Mouse (Mus musculus) 3T3-L1 (cell line): ENCODE data around the gene Mrpl22.
"Not testable (repeated sequence)": the region's sequence is repeated elsewhere in the genome, so short reads cannot be mapped to it uniquely, and the experiment has no call there.

ENCODE experiments used
- DNase-seq: peaks from one replicate; pipeline ENCODE4 v3.0.0-alpha.2; 2015; ENCODE audit warnings: low read depth, low spot score

Mrpl22 gene

DNA sequence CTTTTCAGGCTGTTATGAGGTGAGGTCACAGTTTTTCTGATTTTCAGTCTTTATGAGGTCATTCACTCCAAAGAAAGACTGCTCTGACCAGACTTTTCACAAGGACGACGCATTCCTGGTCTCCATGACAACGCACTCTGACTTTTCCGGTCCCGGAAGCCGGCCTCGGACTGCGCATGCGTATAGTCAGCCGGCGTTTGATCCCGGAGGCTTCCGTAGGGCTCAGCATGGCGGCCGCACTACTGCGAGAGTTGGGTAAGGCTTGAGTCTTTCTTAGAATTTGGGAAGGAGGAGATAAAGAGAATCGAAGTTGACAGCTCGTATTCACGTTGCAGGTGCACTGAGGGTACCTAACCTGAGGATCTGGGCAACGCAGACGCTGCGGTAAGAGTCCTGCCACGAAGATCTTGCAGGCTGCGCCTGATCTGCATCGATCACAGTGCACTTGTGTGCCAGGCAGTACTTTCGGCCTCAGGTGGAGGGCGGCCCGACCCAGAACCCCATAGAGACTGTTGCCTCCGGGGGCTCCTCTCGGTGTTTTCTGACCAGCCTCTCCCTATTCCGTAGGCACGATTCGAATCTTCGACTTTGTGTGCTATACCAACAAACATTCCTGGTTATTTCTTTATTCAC lies at the start of gene Mrpl22:
Gene Mrpl22 (plus strand): TSS at position 203 of the 633 bp plus-strand sequence.
- peak; percentile 99 for DNase-seq

DNA sequence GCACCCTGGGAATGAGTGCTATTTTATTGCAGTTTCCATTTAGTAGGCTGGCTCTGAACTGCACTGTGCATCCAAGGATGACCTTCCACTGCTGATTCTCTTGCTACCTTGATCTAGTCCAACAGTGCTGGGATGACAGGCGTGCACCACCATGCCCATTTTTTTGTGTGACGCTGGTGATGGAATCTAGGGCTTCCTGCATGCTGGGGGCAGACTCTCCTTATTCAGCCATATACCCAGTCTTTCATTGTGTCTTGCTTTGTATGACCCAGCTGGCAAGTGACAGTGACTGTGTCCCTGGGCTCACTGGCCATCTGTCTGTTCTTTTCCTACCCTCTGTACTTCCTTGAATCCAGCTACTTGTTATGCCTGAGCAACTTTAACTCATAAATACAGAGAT lies 47.8 kb upstream of the Mrpl22 start:
- no peak for DNase-seq

DNA sequence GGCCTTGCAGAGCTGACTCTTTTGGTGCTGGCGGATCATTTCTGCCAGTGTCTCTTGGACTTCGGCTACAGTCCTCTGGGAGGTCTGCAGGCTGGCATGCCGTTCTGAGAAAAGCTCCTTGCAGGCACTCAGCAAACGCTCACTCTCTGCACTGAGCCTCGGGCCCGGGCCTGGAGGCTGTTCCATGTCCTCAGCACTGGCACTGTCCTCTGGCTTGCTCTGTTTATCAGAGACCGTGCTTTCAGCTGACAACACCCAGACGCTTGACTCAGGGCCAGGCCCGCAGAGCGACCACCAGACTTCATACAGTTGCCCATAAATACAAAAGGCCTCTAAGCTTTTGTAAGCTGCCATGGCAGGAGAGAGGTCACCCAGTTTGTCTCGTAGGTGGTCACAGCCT lies 46.4 kb upstream of the Mrpl22 start:
- DNase-seq: no peak

DNA sequence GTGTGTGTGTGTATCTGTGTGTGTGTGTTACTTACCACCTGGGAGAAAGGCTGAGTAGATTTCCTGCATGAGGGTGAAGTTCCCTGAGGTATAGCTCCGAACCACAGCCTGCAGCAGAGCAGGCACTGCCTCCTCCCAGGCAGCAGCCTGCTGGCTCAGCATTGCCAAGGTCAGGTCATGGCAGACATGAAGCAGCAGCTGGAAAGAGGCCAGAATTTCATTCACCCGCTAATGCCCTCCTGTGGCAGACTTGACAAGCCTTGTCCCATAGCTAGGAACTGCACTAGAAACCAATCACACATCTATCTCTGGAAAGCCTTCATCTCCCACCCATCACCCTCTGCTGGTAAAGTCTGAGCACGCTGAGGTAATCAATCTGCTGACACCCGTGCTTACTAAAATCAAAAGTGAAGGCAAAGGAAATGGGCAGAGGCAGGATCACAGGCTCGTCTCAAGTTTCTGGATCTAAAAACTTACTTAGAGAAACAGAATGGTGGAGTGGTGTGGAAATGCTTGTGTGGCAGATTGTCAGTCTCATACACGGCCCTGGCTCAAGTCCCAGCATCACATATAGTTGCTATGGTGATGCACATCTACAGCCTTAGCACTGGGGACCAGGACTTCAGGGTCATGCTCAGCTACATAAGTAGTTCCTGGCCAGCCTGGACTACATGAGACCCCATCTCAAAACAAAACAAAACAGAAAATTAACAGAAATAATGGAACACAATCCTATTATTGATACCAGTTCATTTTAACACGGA lies 44.9 kb upstream of the Mrpl22 start:
- peak; percentile 51 for DNase-seq

DNA sequence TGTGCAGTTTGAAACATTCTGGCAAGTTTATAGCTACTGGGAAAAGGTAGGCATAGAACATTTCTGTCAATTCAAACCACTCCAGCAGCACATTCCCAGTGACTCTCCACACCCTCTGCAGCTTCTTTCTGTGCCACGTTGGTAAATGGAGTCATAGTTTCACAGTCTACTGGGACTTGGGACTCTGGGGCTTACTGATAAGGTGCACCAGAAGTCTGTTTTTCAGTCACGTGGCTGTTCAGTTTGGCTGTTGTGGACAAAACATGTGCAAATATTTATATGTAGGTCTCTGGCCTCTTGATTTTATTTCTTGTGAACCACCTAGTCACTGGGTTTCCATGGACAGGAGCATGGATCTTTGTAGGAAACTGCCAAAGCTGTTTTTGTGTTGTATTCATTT lies 43.9 kb upstream of the Mrpl22 start:
- no peak for DNase-seq

DNA sequence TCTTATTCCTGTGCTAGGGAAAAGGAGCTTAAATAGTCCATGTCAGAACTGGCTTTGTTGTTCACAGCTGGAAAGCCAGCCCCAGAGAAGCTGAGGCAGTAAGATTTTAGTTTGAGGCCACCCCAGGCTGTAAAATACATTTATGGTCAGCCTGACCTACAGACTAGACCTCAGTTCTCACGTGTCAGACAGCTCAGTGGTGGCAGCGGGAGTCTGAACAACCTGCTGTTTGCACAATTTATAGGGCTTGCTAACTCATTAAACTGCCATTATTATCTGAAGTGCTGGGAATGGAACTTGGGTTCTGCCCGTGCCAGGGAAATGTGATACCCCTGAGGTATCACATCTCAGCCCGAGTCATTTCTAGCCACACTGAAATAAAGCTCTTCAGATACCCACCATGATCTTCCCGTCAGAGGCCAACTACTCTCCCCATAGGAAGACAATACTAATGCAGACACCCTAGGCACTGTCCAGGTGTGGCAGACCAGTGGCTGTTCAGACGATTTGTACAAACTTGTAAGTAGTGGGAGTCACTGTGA lies 42.1 kb upstream of the Mrpl22 start:
- no peak for DNase-seq

DNA sequence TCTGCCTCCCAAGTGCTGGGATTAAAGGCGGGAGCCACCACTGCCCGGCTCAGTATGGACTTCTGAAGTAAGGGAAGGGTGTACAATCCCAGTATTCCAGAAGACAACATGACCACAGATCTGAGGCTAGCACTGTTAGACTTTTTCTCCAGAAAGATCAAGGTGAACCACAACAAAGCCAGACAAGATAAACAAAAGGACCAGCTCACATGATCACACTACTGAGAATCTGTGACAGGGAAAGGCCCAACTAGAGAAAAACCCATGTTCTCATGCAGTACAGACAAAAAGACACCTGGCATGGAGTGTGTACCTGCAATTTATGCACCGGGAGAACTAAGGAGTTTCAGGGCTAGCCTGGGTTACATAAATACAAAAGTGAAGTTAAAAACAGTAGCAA lies 39.4 kb upstream of the Mrpl22 start:
- no peak for DNase-seq

DNA sequence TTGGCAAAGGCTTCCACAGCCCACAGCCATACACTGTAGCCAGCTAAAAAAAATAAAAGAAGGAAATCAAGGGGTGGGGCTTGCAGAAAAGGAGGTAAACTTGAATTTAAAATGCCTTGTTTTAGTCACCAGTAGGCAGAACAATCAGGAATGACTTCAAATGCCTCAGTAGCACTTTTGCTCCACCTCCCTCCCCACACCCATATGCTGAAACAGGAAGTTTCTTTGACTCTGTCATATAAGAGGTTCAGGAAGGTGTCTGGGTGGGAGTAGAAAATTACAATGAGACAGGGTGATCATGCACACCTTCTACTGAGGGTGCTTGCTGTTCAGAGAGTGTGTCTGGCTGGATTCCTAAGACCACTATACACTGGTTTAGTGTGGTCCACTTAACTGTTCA lies 36.6 kb upstream of the Mrpl22 start:
- no peak for DNase-seq

DNA sequence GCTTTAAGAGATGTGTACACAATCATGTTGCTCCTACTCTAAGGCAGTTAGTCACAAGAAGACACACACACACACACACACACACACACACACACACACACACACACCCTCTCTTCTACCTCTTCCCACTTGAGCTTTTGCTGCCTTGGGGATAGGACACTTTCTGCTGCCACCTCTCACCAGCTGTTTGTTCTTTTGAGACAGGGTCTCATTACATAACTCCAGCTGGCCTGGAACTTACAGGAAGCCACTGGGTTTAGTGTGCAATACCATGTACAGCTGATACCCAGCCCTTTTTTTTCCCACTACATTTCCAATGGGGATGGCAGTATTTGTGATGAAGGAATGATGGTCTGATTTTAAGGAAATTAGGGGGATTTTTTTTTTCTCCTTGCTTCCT lies 36.2 kb upstream of the Mrpl22 start:
- no peak for DNase-seq

DNA sequence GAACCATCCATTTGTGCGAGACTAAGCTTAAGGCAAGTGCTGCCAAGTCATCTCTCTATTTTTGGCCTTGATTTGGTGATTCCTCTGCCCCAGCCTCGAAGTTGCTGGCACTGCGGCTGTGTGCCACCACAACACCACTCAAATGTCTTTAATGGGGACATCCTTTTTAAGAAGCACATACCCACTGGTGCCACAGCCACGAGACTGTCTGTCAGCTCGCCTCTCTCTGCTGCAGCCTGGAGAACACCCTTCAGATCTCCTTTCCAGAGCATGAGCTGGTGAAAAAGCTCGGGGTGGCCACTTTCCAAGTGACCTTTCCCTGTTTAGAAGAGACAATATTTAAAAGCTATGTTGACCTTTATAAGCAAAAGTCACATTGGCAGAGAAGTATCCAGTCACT lies 34.8 kb upstream of the Mrpl22 start:
- DNase-seq: no peak

DNA sequence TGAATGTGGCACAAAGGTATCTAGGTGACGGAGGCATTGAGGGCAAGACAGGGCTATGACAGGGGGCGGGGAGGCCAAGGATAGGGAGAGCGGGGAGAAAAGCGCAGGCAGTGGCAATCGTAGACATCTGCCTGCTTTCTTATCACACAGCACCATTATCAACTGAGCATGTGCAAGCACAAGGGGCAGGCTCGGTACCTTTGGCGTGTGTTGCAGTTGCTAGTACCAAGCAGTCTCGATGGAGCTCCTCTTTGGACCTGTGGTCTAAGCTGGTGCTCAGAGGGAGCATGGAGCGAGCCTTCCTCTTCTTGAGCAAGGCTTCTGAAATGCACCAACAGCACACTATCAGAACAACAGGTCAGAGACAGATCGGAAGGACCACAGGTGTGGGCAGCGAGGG lies 32.6 kb upstream of the Mrpl22 start:
- DNase-seq: no peak

DNA sequence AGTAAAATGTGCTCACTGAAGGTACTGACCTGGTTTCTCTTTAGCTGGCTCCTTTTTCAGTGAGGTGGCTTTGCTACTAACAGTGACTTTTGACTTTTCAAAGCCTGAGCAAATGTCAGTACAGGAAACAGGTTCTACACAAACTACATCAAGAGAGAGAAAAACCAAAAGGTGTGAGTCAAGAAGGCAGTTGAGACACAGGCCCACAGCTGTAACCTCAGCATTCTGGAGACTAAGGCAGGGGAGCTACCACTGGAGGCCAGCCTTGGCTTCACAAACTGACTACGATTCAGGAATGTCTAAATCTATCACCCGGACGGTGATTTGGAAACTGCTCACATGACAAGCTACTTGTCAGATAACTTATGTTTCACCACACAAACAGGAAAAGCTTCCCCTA lies 32.0 kb upstream of the Mrpl22 start:
- no peak for DNase-seq

DNA sequence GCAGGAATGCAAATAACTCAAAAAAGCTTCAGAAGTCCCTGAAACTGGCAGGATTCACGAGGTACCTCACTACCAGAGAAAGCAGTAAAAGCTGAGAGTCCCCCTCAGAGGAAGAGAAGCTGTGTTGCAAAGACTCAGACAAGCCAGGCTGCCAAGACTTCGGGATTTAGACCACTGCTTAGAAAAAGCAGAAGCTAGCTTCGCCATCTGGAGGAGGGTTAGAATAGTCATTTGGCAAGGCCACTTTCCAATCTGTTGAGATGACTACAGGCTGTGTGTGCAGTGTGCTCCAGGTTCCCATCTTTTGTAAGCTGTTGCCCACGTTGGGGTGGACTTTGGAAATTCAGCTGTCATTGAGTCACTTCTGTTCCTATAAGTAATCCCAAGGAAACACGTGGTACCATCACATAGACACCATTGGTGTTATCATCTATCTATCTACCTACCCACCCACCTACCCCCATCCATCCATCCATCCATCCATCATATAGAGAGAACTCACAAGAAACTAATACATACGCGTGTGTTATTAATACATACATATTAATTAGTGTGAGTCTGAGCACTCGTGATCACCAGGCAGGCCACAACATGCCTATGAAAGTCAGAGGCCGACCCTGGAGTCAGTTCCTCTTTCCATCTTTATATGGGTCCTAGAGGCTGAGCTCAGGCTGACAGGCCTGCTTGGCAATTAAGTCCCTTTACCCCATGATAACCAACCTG lies 27.6 kb upstream of the Mrpl22 start:
- DNase-seq: no peak

DNA sequence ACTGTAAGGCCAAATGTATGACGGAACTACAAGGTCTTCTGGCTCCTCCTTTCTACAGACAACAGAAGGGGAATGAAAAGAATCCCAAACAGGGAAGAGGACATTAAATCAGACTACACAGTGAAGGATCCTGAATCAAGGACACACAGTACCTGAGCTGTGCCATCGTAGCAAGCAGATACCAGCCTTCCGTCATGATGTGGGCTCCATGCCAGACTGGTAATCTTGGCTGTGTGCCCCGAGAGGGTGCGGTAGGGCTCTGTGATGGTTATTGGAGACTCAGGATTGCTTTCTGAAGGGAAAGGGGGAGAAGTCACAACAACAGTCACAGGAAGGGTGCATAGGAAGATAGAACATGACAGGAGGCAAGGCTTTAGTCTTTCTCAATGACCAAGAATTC lies 25.2 kb upstream of the Mrpl22 start:
- DNase-seq: no peak

DNA sequence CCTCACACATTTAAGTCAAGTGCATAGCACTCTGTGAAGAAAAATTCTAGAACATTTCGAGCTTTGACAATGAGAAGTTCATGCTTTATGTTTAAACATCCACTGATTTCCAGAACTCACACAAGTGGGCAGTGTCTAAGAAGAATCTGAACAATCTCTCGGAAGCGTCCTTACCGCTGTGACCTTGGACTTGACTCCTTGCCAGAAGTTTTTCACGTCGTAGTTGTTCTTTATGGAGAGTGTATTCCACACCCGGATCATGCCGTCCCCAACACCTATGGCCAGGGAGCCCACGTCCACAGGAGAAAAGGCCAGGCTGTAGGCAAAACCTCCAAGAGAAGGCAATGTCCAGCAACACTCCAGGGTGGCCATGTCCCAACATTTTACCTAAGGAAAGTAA lies 16.0 kb upstream of the Mrpl22 start:
- DNase-seq: no peak

DNA sequence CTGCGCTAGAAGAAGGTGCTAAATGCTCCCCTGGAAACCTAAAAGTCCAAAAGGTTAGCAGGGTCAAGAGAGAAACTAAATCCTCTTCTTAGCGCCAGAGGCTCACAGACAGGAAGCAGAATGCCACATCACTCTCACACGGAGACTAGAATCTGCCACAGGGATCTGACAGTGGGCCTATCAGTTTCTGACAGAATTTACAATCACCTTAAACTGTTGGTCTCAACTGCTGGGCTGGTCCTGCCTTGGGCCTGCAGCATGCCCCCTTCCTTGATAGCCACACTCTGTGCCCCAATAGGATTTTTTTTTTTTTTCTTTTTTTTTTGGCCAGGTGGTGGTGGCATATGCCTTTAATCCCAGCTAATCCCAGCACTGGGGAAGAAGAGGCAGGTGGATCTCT lies 14.6 kb upstream of the Mrpl22 start:
- no peak for DNase-seq

DNA sequence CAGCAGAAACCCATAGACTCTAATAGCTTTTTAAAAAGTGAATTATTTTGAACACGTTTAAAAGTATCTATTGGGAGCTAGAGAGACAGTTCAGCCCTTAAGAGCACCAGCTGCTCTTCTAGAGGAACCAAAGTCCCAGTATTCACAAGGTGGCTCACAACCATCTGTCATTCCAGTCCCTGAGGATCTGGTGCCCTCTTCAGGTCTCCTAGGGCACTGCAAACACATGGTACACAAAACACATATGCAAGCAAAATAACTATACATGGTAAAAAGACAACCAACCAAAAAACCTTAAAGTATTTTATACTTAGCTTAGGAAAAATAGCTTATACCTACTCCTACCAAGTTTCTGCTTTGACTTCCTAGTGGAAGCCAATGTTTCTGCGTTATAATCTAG lies 6.4 kb upstream of the Mrpl22 start:
- DNase-seq: peak; percentile 34

DNA sequence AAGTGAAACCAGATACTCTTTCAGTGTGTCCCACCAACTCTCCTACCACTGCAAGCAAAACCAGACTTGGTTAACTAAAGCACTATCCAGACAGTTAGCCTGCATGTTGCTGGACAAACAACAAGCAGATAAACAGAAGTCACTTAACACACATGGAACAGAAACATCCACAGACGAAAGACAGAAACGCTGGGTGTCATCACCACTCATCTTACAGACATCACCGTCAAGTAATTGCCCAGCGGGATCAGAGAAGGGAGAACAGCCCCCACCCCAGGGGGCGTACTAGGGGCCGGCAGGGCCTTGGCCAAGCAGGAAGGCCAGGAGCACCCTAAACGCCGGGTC lies 3.7 kb upstream of the Mrpl22 start:
- DNase-seq: peak; percentile 52

DNA sequence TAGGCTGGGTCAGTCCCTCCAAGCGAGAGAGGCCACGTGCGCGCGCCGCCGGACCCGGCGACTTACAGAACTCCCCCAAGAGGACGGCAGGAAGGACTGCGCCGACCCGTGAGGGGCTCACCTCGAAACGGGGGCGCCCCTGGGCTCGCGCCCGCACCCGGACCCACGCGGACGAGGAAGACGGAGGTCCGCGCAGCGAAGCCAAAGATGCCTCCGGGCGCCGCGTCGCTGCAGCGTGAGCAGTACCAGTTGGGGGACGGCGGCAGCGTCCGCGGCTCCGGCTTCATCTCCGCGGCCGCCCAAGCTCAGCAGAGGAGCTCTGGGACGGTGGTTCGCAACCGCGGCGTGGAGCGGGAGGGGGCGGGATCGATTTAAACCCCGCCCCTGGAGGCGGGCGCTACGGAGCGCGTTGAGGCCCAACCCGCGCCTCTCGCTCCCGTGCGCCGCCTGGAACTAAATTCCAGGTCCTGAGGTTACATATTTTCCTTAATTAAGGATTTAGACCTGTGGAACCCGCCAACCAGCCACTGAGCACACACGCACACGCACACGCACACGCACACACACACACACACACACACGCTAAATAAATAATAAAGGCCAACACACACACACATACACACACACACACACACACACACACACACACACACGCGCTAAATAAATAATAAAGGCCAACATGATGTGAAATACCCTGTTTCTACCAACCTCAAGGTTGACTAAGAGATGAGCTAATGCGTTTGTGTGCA lies 3.1 kb upstream of the Mrpl22 start, which contains the start of gene Gemin5:
Gene Gemin5 (minus strand): TSS at position 373 of the 749 bp plus-strand sequence.
- DNase-seq: peak; percentile 84

DNA sequence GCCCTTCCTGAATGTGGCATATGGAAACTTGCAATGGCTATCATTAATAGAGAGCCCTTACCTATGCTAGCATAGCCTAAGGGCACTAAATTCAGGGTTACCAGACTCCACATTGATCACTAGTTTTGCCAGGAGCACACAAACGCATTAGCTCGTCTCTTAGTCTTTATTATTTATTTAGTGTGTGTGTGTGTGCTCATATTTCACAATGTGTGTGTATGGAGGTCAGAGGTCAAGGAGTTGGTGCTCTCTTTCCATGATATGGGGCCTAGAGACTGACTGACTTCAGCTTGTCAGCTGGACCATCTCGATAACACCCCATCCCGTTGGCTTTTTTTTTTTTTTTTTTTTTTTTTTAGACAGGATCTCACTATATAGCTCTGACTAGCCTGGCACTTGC lies 1.8 kb upstream of the Mrpl22 start:
- no peak for DNase-seq

DNA sequence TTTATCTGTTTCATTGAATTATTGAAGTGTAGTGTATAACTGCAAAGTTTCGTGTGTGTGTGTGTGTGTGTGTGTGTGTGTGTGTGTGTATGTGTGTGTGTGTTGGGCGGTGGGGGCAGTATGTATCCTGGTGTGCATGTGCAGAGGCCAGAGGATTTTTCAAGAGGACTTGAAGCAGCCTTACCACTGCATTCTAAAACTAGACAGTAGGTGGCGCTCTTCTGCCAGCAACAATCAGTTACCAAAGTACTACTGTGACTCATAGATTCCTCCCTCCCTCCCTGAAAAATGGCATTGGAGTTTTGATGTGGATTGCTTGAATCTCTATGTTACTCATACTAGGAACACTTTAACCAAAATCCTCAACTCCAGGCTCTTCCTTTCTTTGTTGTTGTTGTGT lies 8.1 kb downstream of the Mrpl22 start:
- DNase-seq: peak; percentile 94

DNA sequence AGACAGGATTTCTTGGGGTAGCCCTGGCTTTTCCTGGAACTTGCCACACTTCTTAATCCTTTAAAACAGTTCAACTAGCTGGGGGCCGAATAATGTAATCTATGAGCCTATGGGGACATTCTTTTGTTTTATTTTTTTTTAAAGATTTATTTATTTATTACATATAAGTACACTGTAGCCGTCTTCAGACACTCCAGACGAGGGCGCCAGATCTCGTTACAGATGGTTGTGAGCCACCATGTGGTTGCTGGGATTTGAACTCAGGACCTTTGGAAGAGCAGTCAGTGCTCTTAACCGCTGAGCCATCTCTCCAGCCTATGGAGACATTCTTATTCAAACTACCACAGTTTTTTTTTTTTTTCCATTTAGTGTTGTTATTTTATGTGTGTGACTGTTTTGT lies 8.5 kb downstream of the Mrpl22 start:
- DNase-seq: not testable (repeated sequence)
